In the genomic region with DNA sequence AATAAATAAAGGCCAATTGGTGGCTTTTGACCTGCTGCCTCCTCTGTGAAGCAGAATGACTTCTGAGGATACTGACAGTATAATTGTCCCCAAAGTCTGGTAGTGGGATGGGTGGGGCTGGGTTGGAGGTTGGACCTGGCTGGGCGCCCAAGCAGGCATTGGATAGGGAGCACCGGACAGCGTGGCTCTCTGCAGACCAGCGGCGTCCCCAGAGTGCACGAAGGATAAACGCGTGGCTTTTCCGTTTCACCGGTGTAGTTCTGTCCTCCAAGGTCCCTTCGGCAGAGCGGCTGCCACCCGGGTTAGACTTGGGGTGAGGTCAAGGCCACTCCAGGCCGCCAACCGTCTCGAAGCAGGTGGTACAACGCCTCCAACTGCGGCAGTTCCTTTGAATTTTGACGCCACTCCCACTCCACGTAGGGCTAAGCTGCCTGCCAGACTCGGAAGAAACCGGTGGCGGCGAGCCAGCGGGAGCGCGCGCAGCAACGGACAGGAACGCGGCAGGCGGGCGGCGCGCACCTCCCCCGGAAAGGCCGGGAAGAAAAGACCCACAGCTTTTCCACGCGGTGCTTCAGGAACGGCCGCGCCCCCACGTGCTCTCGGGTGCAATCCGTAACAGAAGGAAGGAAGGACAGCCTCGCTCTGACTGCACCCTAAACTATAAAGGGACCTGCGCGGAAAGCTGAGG, we compare ENCODE assay signal across 8 mouse cellular contexts. TPM values are rescaled to one million over a fixed set of nuclear protein-coding genes. Genes with fewer than 3 reads are reported as not detected.
DNase-seq lines count a peak whose midpoint lies in the region; ATAC-seq and TF ChIP-seq lines count a peak whose summit lies in the region.

No protein-coding gene starts in this region.

- no peaks in the 10 kb centered on the region for H3K9me3 ChIP-seq in heart, embryonic 13.5 days
- no peaks in the 10 kb centered on the region for H3K9me3 ChIP-seq in kidney, postnatal 0 days (replicated peaks; ENCODE audit: low read length)
- H3K9me3 ChIP-seq in liver, embryonic 12.5 days (replicated peaks), result no peaks in the 10 kb centered on the region
- no peaks in the 10 kb centered on the region for H3K9me3 ChIP-seq in stomach, postnatal 0 days (ENCODE audit: control insufficient read depth, low read length)

- H3K9ac ChIP-seq in heart, embryonic 13.5 days, result peak overlapping the region; percentile 83
- peak overlapping the region; percentile 46 for H3K9ac ChIP-seq in kidney, postnatal 0 days (ENCODE audit: low read depth, low read length)
- peak overlapping the region; percentile 46 for H3K9ac ChIP-seq in liver, embryonic 12.5 days
- H3K9ac ChIP-seq in stomach, postnatal 0 days (ENCODE audit: low read length), result peak overlapping the region; percentile 53

- ATAC-seq in heart, embryonic 13.5 days (ENCODE audit: extremely low read depth, insufficient number of reproducible peaks, low FRiP score, low TSS enrichment), result peak; percentile 62
- peak; percentile 60; the same call in 1 of the 2 replicates for ATAC-seq in kidney, postnatal 0 days (replicated peaks; ENCODE audit: low FRiP score, low read depth)
- peak; percentile 51 for ATAC-seq in liver, embryonic 12.5 days
- peak; percentile 90 for ATAC-seq in stomach, postnatal 0 days (ENCODE audit: low FRiP score, low TSS enrichment)

- peak; percentile 30; the same call in 1 of the 2 replicates for TF ChIP-seq POLR2A in brain, embryonic 14.5 days (IDR thresholded peaks at IDR 0.05; ENCODE audit: borderline replicate concordance, extremely low read depth, insufficient read depth, insufficient read length, poor library complexity, severe bottlenecking)

- H3K4me2 ChIP-seq in heart, embryonic 13.5 days, result peak overlapping the region; percentile 90
- peak overlapping the region; percentile 81 for H3K4me2 ChIP-seq in kidney, postnatal 0 days (ENCODE audit: low read length)
- H3K4me2 ChIP-seq in liver, embryonic 12.5 days, result peak overlapping the region; percentile 76
- H3K4me2 ChIP-seq in stomach, postnatal 0 days (replicated peaks; ENCODE audit: low read depth), result peak overlapping the region; percentile 82

- under 1% methylated on average over 48 of the region's 48 CpGs for WGBS in heart, embryonic 13.5 days
- under 1% methylated on average over 48 of the region's 48 CpGs for whole genome bisulfite sequencing in kidney, postnatal 0 days
- 2% methylated on average over 48 of the region's 48 CpGs for WGBS in liver, embryonic 12.5 days (ENCODE audit: insufficient replicate concordance)
- WGBS in stomach, postnatal 0 days, result under 1% methylated on average over 48 of the region's 48 CpGs

- DNase-seq in CD4-positive helper T cell, adult 2 months (ENCODE audit: low read depth, low spot score), result peak; percentile 77
- peak; percentile 92 for DNase-seq in brain, embryonic 14.5 days (ENCODE audit: low read depth)
- DNase-seq in fibroblast of lung, adult 2 months (ENCODE audit: low read depth), result peak; percentile 33
- peak; percentile 68 for DNase-seq in kidney, postnatal 0 days (ENCODE audit: low spot score)
- peak; percentile 54 for DNase-seq in naive thymus-derived CD4-positive, alpha-beta T cell, adult 2 months (ENCODE audit: low read depth)
- peak; percentile 91 for DNase-seq in stomach, postnatal 0 days (ENCODE audit: low spot score)

- peaks cover 12% of the 10 kb centered on the region; the same call in 1 of the 2 replicates for H3K4me1 ChIP-seq in heart, embryonic 13.5 days
- no peaks in the 10 kb centered on the region for H3K4me1 ChIP-seq in kidney, postnatal 0 days (replicated peaks; ENCODE audit: insufficient read depth, low read length)
- H3K4me1 ChIP-seq in liver, embryonic 12.5 days, result peaks cover 5% of the 10 kb centered on the region; the same call in 1 of the 2 replicates
- no peaks in the 10 kb centered on the region for H3K4me1 ChIP-seq in stomach, postnatal 0 days (replicated peaks; ENCODE audit: control insufficient read depth, insufficient read depth)

- no peak for TF ChIP-seq CTCF in brain, embryonic 14.5 days (IDR thresholded peaks at IDR 0.05; ENCODE audit: borderline replicate concordance, extremely low read depth, insufficient read depth, insufficient read length)
- no peak for TF ChIP-seq CTCF in kidney, postnatal 0 days (IDR thresholded peaks at IDR 0.05; ENCODE audit: low read depth)
- no peak for TF ChIP-seq CTCF in stomach, postnatal 0 days (IDR thresholded peaks at IDR 0.05; ENCODE audit: low read depth)

- peak overlapping the region; percentile 63 for H3K4me3 ChIP-seq in heart, embryonic 13.5 days
- H3K4me3 ChIP-seq in kidney, postnatal 0 days (replicated peaks; ENCODE audit: low read depth, low read length), result peak overlapping the region; percentile 43
- H3K4me3 ChIP-seq in liver, embryonic 12.5 days, result peak overlapping the region; percentile 52
- peak overlapping the region; percentile 53 for H3K4me3 ChIP-seq in stomach, postnatal 0 days (ENCODE audit: low read depth, low read length)

- TF ChIP-seq EP300 in stomach, postnatal 0 days (optimal IDR thresholded peaks at IDR 0.05), result no peak

- peaks cover 2% of the 10 kb centered on the region for H3K36me3 ChIP-seq in heart, embryonic 13.5 days
- H3K36me3 ChIP-seq in kidney, postnatal 0 days (ENCODE audit: insufficient read depth, low read length), result no peaks in the 10 kb centered on the region
- H3K36me3 ChIP-seq in liver, embryonic 12.5 days, result no peaks in the 10 kb centered on the region
- H3K36me3 ChIP-seq in stomach, postnatal 0 days (ENCODE audit: control insufficient read depth, insufficient read depth, low read length), result no peaks in the 10 kb centered on the region

- H3K27ac ChIP-seq in heart, embryonic 13.5 days (replicated peaks), result peak overlapping the region; percentile 42; the same call in 1 of the 2 replicates
- H3K27ac ChIP-seq in kidney, postnatal 0 days, result no peak overlapping the region
- H3K27ac ChIP-seq in liver, embryonic 12.5 days, result no peak overlapping the region
- H3K27ac ChIP-seq in stomach, postnatal 0 days (replicated peaks), result no peak overlapping the region

- H3K27me3 ChIP-seq in heart, embryonic 13.5 days (replicated peaks), result peaks cover 4% of the 10 kb centered on the region; the same call in 1 of the 2 replicates
- H3K27me3 ChIP-seq in kidney, postnatal 0 days (ENCODE audit: insufficient read depth, low read length), result no peaks in the 10 kb centered on the region
- peaks cover 28% of the 10 kb centered on the region for H3K27me3 ChIP-seq in liver, embryonic 12.5 days (replicated peaks)
- H3K27me3 ChIP-seq in stomach, postnatal 0 days (ENCODE audit: control insufficient read depth, insufficient read depth, low read length), result no peaks in the 10 kb centered on the region

RNA-seq across cellular contexts. Expression of gene Crtap, which starts 22.5 kb away (rescaled TPM):
- polyA plus RNA-seq in brain, embryonic 14.5 days (2012; rRNA removed), result 26.2 and 32.6 TPM in 2 replicates
- 141 and 142 TPM in 2 replicates for polyA plus RNA-seq in heart, embryonic 13.5 days (2015; fragmentation: Nextera tagmentation; extraction: Ambion mirVana)
- polyA plus RNA-seq in kidney, postnatal 0 days (2015; fragmentation: Nextera tagmentation; extraction: Ambion mirVana), result 133 and 140 TPM in 2 replicates
- 33.2 and 33.8 TPM in 2 replicates for polyA plus RNA-seq in liver, embryonic 12.5 days (2016; fragmentation: Nextera tagmentation; extraction: Ambion mirVana)
- polyA plus RNA-seq in stomach, postnatal 0 days (2015; fragmentation: Nextera tagmentation; extraction: Ambion mirVana), result 76.3 and 85.5 TPM in 2 replicates

RNA-seq across cellular contexts. Expression of gene Glb1, which starts 32.9 kb away (rescaled TPM):
- polyA plus RNA-seq in brain, embryonic 14.5 days (2012; rRNA removed), result 25.3 and 27.4 TPM in 2 replicates
- polyA plus RNA-seq in heart, embryonic 13.5 days (2015; fragmentation: Nextera tagmentation; extraction: Ambion mirVana), result 42.9 and 44.7 TPM in 2 replicates
- polyA plus RNA-seq in kidney, postnatal 0 days (2015; fragmentation: Nextera tagmentation; extraction: Ambion mirVana), result 77.9 and 85.5 TPM in 2 replicates
- 16.7 and 17.7 TPM in 2 replicates for polyA plus RNA-seq in liver, embryonic 12.5 days (2016; fragmentation: Nextera tagmentation; extraction: Ambion mirVana)
- 27.1 and 28.2 TPM in 2 replicates for polyA plus RNA-seq in stomach, postnatal 0 days (2015; fragmentation: Nextera tagmentation; extraction: Ambion mirVana)

RNA-seq across cellular contexts. Expression of gene Tmppe, which starts 33.0 kb away (rescaled TPM):
- 3.2 and 4.9 TPM in 2 replicates for polyA plus RNA-seq in brain, embryonic 14.5 days (2012; rRNA removed)
- polyA plus RNA-seq in heart, embryonic 13.5 days (2015; fragmentation: Nextera tagmentation; extraction: Ambion mirVana), result 9.2 and 10.1 TPM in 2 replicates
- polyA plus RNA-seq in kidney, postnatal 0 days (2015; fragmentation: Nextera tagmentation; extraction: Ambion mirVana), result 7.0 and 9.7 TPM in 2 replicates
- 4.7 and 4.8 TPM in 2 replicates for polyA plus RNA-seq in liver, embryonic 12.5 days (2016; fragmentation: Nextera tagmentation; extraction: Ambion mirVana)
- polyA plus RNA-seq in stomach, postnatal 0 days (2015; fragmentation: Nextera tagmentation; extraction: Ambion mirVana), result 5.7 and 5.8 TPM in 2 replicates

RNA-seq across cellular contexts. Expression of gene Bcl2a1c, which starts 38.0 kb away (rescaled TPM):
- polyA plus RNA-seq in brain, embryonic 14.5 days (2012; rRNA removed), result not detected in 2 replicates
- polyA plus RNA-seq in heart, embryonic 13.5 days (2015; fragmentation: Nextera tagmentation; extraction: Ambion mirVana), result not detected in 2 replicates
- 0.50 TPM in 1 of 2 replicates, not detected in the other for polyA plus RNA-seq in kidney, postnatal 0 days (2015; fragmentation: Nextera tagmentation; extraction: Ambion mirVana)
- not detected in 2 replicates for polyA plus RNA-seq in liver, embryonic 12.5 days (2016; fragmentation: Nextera tagmentation; extraction: Ambion mirVana)
- polyA plus RNA-seq in stomach, postnatal 0 days (2015; fragmentation: Nextera tagmentation; extraction: Ambion mirVana), result not detected in 2 replicates

Comparison
In these comparisons a context has a peak if more than half of its experiments do, and no peak if none do; other contexts are left out.
1. DNase-seq: peak in every context shown above with its lines; median percentile 92 in brain, embryonic 14.5 days; 91 in stomach, postnatal 0 days; 77 in CD4-positive helper T cell, adult 2 months; 68 in kidney, postnatal 0 days; 54 in naive thymus-derived CD4-positive, alpha-beta T cell, adult 2 months; 33 in fibroblast of lung, adult 2 months.